Mouse (Mus musculus): Measurements from ENCODE around the gene Rpl4. TPM values are rescaled to one million over a fixed set of nuclear protein-coding genes. Genes with fewer than 3 reads are reported as not detected.
"Not testable (repeated sequence)": the region's sequence is repeated elsewhere in the genome, so short reads cannot be mapped to it uniquely, and the experiment has no call there.

The Rpl4 gene
- polyA plus RNA-seq, 1 experiment, result 320 TPM

GRCm38 (mm10) chr9:64172145-64172815 lies 895 bp upstream of the Rpl4 start:
- WGBS, result 3% methylated on average over 18 of the region's 18 CpGs
- no peak for DNase-seq
- H3K4me3 ChIP-seq (replicated peaks; ENCODE audit: extremely low read depth, low read depth, low read length), result peak overlapping the region; percentile 84
- H3K4me1 ChIP-seq (ENCODE audit: control insufficient read depth, insufficient read depth, low read length), result peaks cover 4% of the 10 kb centered on the region
- no peak for TF ChIP-seq CTCF (IDR thresholded peaks at IDR 0.05; ENCODE audit: insufficient read depth, low read length)
- no peak for TF ChIP-seq POLR2A (IDR thresholded peaks at IDR 0.05; ENCODE audit: borderline replicate concordance, extremely low read depth, low read depth, low read length)

- WGBS, result under 1% methylated on average over 16 of the region's 16 CpGs
- H3K4me3 ChIP-seq (replicated peaks; ENCODE audit: extremely low read depth, low read depth, low read length), result peak overlapping the region; percentile 84
- TF ChIP-seq CTCF (IDR thresholded peaks at IDR 0.05; ENCODE audit: insufficient read depth, low read length) (no peak), POLR2A (IDR thresholded peaks at IDR 0.05; ENCODE audit: borderline replicate concordance, extremely low read depth, low read depth, low read length) (no peak)
These were observed 568 bp downstream of the Rpl4 start for GRCm38 (mm10) chr9:64173666-64174220.

GRCm38 (mm10) chr9:64174341-64174740 lies 1.2 kb downstream of the Rpl4 start:
- H3K4me1 ChIP-seq (ENCODE audit: control insufficient read depth, insufficient read depth, low read length), result peaks cover 6% of the 10 kb centered on the region
- TF ChIP-seq CTCF (IDR thresholded peaks at IDR 0.05; ENCODE audit: insufficient read depth, low read length), result no peak
- TF ChIP-seq POLR2A (IDR thresholded peaks at IDR 0.05; ENCODE audit: borderline replicate concordance, extremely low read depth, low read depth, low read length), result no peak
- H3K4me3 ChIP-seq (replicated peaks; ENCODE audit: extremely low read depth, low read depth, low read length), result no peak overlapping the region
- no peak for DNase-seq

More at GRCm38 (mm10) chr9:64173666-64174220, 568 bp downstream of the Rpl4 start:
- DNase-seq, result no peak
- peaks cover 6% of the 10 kb centered on the region for H3K4me1 ChIP-seq (ENCODE audit: control insufficient read depth, insufficient read depth, low read length)

GRCm38 (mm10) chr9:64174766-64175165 lies 1.6 kb downstream of the Rpl4 start:
- no peak for TF ChIP-seq POLR2A (IDR thresholded peaks at IDR 0.05; ENCODE audit: borderline replicate concordance, extremely low read depth, low read depth, low read length)
- no peak for TF ChIP-seq CTCF (IDR thresholded peaks at IDR 0.05; ENCODE audit: insufficient read depth, low read length)
- Histone ChIP-seq H3K4me1 (ENCODE audit: control insufficient read depth, insufficient read depth, low read length) (peaks cover 7% of the 10 kb centered on the region), H3K4me3 (replicated peaks; ENCODE audit: extremely low read depth, low read depth, low read length) (no peak overlapping the region)
- no peak for DNase-seq
- WGBS, result 46% methylated on average over 8 of the region's 8 CpGs

GRCm38 (mm10) chr9:64175378-64175777 lies 2.2 kb downstream of the Rpl4 start:
- 80% methylated on average over 11 of the region's 11 CpGs for WGBS
- TF ChIP-seq POLR2A (IDR thresholded peaks at IDR 0.05; ENCODE audit: borderline replicate concordance, extremely low read depth, low read depth, low read length) (no peak), CTCF (IDR thresholded peaks at IDR 0.05; ENCODE audit: insufficient read depth, low read length) (no peak)
- peaks cover 11% of the 10 kb centered on the region for H3K4me1 ChIP-seq (ENCODE audit: control insufficient read depth, insufficient read depth, low read length)
- no peak overlapping the region for H3K4me3 ChIP-seq (replicated peaks; ENCODE audit: extremely low read depth, low read depth, low read length)
- DNase-seq, result no peak

- 0 out of 2 replicates have a peak, but pooled peaks have one; percentile 6 for TF ChIP-seq CTCF (IDR thresholded peaks at IDR 0.05; ENCODE audit: insufficient read depth, low read length)
- TF ChIP-seq POLR2A (IDR thresholded peaks at IDR 0.05; ENCODE audit: borderline replicate concordance, extremely low read depth, low read depth, low read length), result no peak
- H3K4me1 ChIP-seq (ENCODE audit: control insufficient read depth, insufficient read depth, low read length), result peaks cover 11% of the 10 kb centered on the region
- peak overlapping the region; percentile 92 for H3K4me3 ChIP-seq (replicated peaks; ENCODE audit: extremely low read depth, low read depth, low read length)
- no peak for DNase-seq
- WGBS, result 43% methylated on average over 3 of the region's 3 CpGs
These were observed 5.4 kb downstream of the Rpl4 start for GRCm38 (mm10) chr9:64178610-64178973.

- DNase-seq, result peak; percentile 90
- TF ChIP-seq POLR2A (IDR thresholded peaks at IDR 0.05; ENCODE audit: borderline replicate concordance, extremely low read depth, low read depth, low read length) (peak; percentile 93; the same call in 1 of the 2 replicates), CTCF (IDR thresholded peaks at IDR 0.05; ENCODE audit: insufficient read depth, low read length) (peak; percentile 21; the same call in 1 of the 2 replicates)
- under 1% methylated on average over 35 of the region's 35 CpGs for WGBS
- Histone ChIP-seq H3K4me3 (replicated peaks; ENCODE audit: extremely low read depth, low read depth, low read length) (peak within 1 kb of the TSS; percentile 92), H3K4me1 (ENCODE audit: control insufficient read depth, insufficient read depth, low read length) (peaks cover 9% of the 10 kb centered on the region)
These were observed 5.9 kb downstream of the Rpl4 start, which contains the start of gene Snapc5 for GRCm38 (mm10) chr9:64178974-64179646. TSS of gene Snapc5 (plus strand) at chr9:64179274.

GRCm38 (mm10) chr9:64183295-64183694 lies 10.1 kb downstream of the Rpl4 start:
- 97% methylated on average over 5 of the region's 5 CpGs for WGBS
- not testable (repeated sequence) for DNase-seq

GRCm38 (mm10) chr9:64184166-64184840 lies 11.1 kb downstream of the Rpl4 start:
- no peak for DNase-seq
- 92% methylated on average over 5 of the region's 5 CpGs for WGBS
- H3K4me3 ChIP-seq (replicated peaks; ENCODE audit: extremely low read depth, low read depth, low read length), result no peak overlapping the region
- H3K4me1 ChIP-seq (ENCODE audit: control insufficient read depth, insufficient read depth, low read length), result peaks cover 5% of the 10 kb centered on the region
- no peak for TF ChIP-seq POLR2A (IDR thresholded peaks at IDR 0.05; ENCODE audit: borderline replicate concordance, extremely low read depth, low read depth, low read length)
- no peak for TF ChIP-seq CTCF (IDR thresholded peaks at IDR 0.05; ENCODE audit: insufficient read depth, low read length)

More at GRCm38 (mm10) chr9:64183295-64183694, 10.1 kb downstream of the Rpl4 start:
- not testable (repeated sequence) for H3K4me3 ChIP-seq (replicated peaks; ENCODE audit: extremely low read depth, low read depth, low read length); H3K4me1 ChIP-seq (ENCODE audit: control insufficient read depth, insufficient read depth, low read length)
